Mouse (Mus musculus): ENCODE results near the gene Actr3b. TPM values are rescaled to one million over a fixed set of nuclear protein-coding genes. Genes with fewer than 3 reads are reported as not detected.
A peak's percentile ranks its signal among the peaks of the same experiment; 100 is the strongest.
"Not testable (repeated sequence)": the region's sequence is repeated elsewhere in the genome, so short reads cannot be mapped to it uniquely, and the experiment has no call there.

Gene Actr3b
- polyA plus RNA-seq, 1 experiment: 1.7 TPM

DNA sequence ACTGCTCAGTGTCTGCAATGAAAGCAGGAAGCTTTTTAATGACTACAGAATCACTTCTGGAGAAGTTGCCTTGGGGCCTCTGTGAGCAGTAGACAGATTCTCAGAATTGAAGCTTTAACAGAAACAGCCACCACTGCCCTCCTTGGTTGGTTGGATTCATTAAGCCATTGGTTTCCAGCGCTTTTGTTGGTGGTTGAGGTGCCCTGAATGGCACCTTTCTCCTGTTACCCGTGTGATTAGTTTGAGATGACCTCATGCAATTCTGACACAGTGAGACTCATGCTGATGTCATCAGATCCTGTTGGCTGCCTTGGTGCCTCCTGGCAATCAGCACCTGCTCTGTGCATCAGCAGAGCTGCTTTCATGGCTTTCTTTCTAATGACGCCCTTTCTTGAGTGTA lies 21.3 kb upstream of the Actr3b start:
- no peaks in the 10 kb centered on the region for H3K4me1 ChIP-seq (ENCODE audit: control insufficient read depth, insufficient read depth, low read length)
- H3K27ac ChIP-seq (ENCODE audit: control insufficient read depth, insufficient read depth, low read depth, low read length): no peak overlapping the region
- TF ChIP-seq POLR2A (IDR thresholded peaks at IDR 0.05; ENCODE audit: control insufficient read depth, low read depth, low read length): no peak
- TF ChIP-seq CTCF (IDR thresholded peaks at IDR 0.05; ENCODE audit: control insufficient read depth, insufficient read depth, insufficient replicate concordance, low read depth, low read length): no peak
- no peaks in the 10 kb centered on the region for H3K36me3 ChIP-seq (ENCODE audit: control insufficient read depth, insufficient read depth, low read length)
- no peak overlapping the region for H3K4me3 ChIP-seq (ENCODE audit: control insufficient read depth, low read depth, low read length)
- H3K27me3 ChIP-seq (ENCODE audit: control insufficient read depth, insufficient read depth, low read length): no peaks in the 10 kb centered on the region

DNA sequence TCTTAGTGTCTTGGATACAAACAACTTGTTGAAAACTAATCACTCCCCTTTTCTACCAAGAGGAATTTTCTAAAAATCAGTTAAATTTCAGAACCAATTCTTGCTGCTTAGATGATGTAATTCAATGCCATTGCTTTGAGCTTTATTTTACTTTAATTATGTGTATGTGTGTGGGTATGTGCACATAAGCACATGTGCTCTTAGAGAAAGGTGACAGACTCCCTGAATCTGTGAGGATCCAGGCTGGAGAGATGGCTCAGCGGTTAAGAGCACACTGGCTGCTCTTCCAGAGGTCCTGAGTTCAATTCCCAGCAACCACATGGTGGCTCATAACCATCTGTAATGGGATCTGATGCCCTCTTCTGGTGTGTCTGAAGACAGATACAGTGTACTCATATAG lies 20.9 kb upstream of the Actr3b start:
- H3K4me3 ChIP-seq (ENCODE audit: control insufficient read depth, low read depth, low read length); H3K36me3 ChIP-seq (ENCODE audit: control insufficient read depth, insufficient read depth, low read length); H3K27me3 ChIP-seq (ENCODE audit: control insufficient read depth, insufficient read depth, low read length); H3K4me1 ChIP-seq (ENCODE audit: control insufficient read depth, insufficient read depth, low read length); H3K27ac ChIP-seq (ENCODE audit: control insufficient read depth, insufficient read depth, low read depth, low read length): not testable (repeated sequence)

DNA sequence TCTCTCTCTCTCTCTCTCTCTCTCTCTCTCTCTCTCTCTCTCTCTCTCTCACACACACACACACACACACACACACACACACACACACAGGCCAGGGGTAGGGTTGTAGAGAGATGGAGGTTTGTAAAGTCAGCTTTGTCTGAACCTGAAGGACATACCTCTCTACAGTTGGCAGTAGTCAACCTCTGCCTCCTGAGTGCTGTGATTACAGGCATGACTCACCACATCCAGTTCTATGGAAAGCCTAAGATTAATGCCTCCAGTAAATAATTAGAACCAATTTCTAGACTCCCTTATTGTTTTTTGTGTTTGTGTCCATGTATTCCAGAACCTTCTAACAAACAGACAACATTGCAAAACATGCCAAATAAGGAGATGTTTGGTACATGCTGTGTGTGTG lies 11.9 kb upstream of the Actr3b start:
- no peak for TF ChIP-seq POLR2A (IDR thresholded peaks at IDR 0.05; ENCODE audit: control insufficient read depth, low read depth, low read length)
- TF ChIP-seq CTCF (IDR thresholded peaks at IDR 0.05; ENCODE audit: control insufficient read depth, insufficient read depth, insufficient replicate concordance, low read depth, low read length): no peak
- Histone ChIP-seq H3K27ac (ENCODE audit: control insufficient read depth, insufficient read depth, low read depth, low read length) (no peak overlapping the region), H3K36me3 (ENCODE audit: control insufficient read depth, insufficient read depth, low read length) (no peaks in the 10 kb centered on the region), H3K4me1 (ENCODE audit: control insufficient read depth, insufficient read depth, low read length) (peaks cover 2% of the 10 kb centered on the region; the same call in 1 of the 2 replicates), H3K27me3 (ENCODE audit: control insufficient read depth, insufficient read depth, low read length) (no peaks in the 10 kb centered on the region), H3K4me3 (ENCODE audit: control insufficient read depth, low read depth, low read length) (no peak overlapping the region)

DNA sequence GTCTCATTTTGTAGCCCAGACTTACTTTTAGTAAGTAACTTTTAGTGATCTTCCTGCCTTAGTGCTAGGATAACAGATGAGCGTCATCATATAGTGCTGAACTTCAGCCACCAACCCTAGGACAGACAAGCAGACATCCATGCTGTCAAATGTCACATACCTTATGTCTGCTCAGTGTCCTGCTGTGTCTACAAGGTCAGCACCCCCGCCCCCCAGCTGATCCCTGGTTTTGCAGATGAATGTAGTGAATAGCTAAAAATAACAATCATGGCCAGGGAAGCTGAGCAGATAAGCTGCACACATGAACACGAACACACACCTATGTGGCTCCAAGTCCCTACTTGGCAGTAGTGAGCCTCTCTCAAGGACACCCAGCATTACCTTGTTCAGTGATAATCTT lies 11.2 kb upstream of the Actr3b start:
- peaks cover 2% of the 10 kb centered on the region; the same call in 1 of the 2 replicates for H3K4me1 ChIP-seq (ENCODE audit: control insufficient read depth, insufficient read depth, low read length)
- no peaks in the 10 kb centered on the region for H3K27me3 ChIP-seq (ENCODE audit: control insufficient read depth, insufficient read depth, low read length)
- no peaks in the 10 kb centered on the region for H3K36me3 ChIP-seq (ENCODE audit: control insufficient read depth, insufficient read depth, low read length)
- H3K4me3 ChIP-seq (ENCODE audit: control insufficient read depth, low read depth, low read length): no peak overlapping the region
- H3K27ac ChIP-seq (ENCODE audit: control insufficient read depth, insufficient read depth, low read depth, low read length): no peak overlapping the region
- TF ChIP-seq CTCF (IDR thresholded peaks at IDR 0.05; ENCODE audit: control insufficient read depth, insufficient read depth, insufficient replicate concordance, low read depth, low read length) (no peak), POLR2A (IDR thresholded peaks at IDR 0.05; ENCODE audit: control insufficient read depth, low read depth, low read length) (no peak)

DNA sequence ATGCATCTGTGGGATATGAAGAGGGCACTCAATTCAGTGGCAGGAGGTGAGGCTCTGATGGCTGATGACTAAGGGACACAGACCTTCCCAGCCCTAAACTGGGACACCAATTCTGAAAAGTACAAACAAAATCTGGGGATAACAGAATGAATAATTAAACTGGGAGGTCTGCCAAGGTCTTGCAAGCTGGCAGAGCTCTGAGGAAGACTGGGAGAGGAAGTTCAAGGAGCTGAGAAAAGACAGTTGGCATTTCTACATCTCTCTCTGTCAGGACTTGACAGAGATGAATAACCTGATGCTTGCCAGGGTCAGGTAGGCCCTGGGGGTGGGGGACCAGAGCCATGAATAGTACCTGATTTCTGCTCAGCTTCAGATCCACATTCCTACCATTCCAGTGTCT lies 8.2 kb upstream of the Actr3b start:
- Histone ChIP-seq H3K36me3 (ENCODE audit: control insufficient read depth, insufficient read depth, low read length) (no peaks in the 10 kb centered on the region), H3K27me3 (ENCODE audit: control insufficient read depth, insufficient read depth, low read length) (no peaks in the 10 kb centered on the region), H3K27ac (ENCODE audit: control insufficient read depth, insufficient read depth, low read depth, low read length) (0 out of 2 replicates have a peak overlapping the region, but pooled peaks have one; percentile 12), H3K4me3 (ENCODE audit: control insufficient read depth, low read depth, low read length) (no peak overlapping the region), H3K4me1 (ENCODE audit: control insufficient read depth, insufficient read depth, low read length) (peaks cover 2% of the 10 kb centered on the region; the same call in 1 of the 2 replicates)
- TF ChIP-seq POLR2A (IDR thresholded peaks at IDR 0.05; ENCODE audit: control insufficient read depth, low read depth, low read length): no peak
- TF ChIP-seq CTCF (IDR thresholded peaks at IDR 0.05; ENCODE audit: control insufficient read depth, insufficient read depth, insufficient replicate concordance, low read depth, low read length): no peak

DNA sequence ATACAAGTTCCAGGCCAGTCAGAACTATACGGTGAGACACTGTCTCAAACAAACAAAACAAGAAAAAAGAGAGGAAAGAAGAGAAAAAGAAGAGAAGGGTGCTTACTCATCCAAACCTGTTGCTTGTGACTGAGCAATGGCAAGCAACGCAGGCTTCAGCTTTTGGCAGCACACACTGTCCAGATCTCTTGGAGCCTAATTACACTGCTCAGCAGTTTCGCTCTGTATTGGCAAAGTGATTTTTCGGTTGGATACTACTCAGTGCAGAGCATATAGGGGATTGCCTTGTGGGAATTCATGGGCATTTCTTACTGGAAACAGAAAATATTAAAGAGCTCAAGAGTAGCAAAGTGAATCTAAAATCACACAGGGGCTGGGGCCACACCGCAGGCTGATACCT lies 6.9 kb upstream of the Actr3b start:
- TF ChIP-seq POLR2A (IDR thresholded peaks at IDR 0.05; ENCODE audit: control insufficient read depth, low read depth, low read length): no peak
- no peak for TF ChIP-seq CTCF (IDR thresholded peaks at IDR 0.05; ENCODE audit: control insufficient read depth, insufficient read depth, insufficient replicate concordance, low read depth, low read length)
- Histone ChIP-seq H3K4me1 (ENCODE audit: control insufficient read depth, insufficient read depth, low read length) (peaks cover 2% of the 10 kb centered on the region; the same call in 1 of the 2 replicates), H3K27ac (ENCODE audit: control insufficient read depth, insufficient read depth, low read depth, low read length) (peak overlapping the region; percentile 33; the same call in 1 of the 2 replicates), H3K36me3 (ENCODE audit: control insufficient read depth, insufficient read depth, low read length) (no peaks in the 10 kb centered on the region), H3K4me3 (ENCODE audit: control insufficient read depth, low read depth, low read length) (no peak overlapping the region), H3K27me3 (ENCODE audit: control insufficient read depth, insufficient read depth, low read length) (no peaks in the 10 kb centered on the region)

DNA sequence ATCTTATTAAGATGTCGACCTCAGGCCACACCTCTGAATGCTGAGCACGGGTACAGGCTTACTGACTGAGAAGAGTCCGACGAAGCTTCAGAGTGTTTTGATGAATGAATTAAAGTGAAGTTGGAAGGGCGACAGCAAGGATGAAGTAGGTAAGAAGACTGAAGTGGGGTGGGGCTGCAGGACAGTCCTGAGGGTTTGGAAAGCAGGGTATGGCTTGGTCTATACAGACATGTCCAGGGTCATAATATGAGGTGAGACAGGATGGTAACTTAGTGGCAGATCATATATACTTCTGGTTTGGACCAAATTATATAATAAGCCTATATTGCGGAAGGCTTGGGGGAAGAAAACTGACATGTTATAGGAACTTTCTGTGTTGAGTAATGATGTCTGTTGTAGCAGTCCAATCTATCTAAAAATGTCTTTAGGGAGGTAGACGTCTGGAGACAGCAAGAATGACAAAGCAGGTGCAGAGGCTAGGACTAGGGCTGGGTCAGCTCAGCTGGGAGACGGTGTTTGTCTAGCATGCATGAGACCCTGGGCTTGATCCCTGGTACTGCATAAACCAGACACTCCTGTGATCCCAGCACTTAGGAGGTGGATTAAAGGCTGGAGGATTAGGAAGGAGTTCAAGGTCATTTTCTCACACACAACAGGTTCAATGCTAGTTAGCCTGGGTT lies 6.1 kb upstream of the Actr3b start:
- Histone ChIP-seq H3K27ac (ENCODE audit: control insufficient read depth, insufficient read depth, low read depth, low read length) (peak overlapping the region; percentile 44; the same call in 1 of the 2 replicates), H3K27me3 (ENCODE audit: control insufficient read depth, insufficient read depth, low read length) (no peaks in the 10 kb centered on the region), H3K36me3 (ENCODE audit: control insufficient read depth, insufficient read depth, low read length) (no peaks in the 10 kb centered on the region), H3K4me1 (ENCODE audit: control insufficient read depth, insufficient read depth, low read length) (peaks cover 2% of the 10 kb centered on the region; the same call in 1 of the 2 replicates), H3K4me3 (ENCODE audit: control insufficient read depth, low read depth, low read length) (no peak overlapping the region)
- TF ChIP-seq POLR2A (IDR thresholded peaks at IDR 0.05; ENCODE audit: control insufficient read depth, low read depth, low read length) (no peak), CTCF (IDR thresholded peaks at IDR 0.05; ENCODE audit: control insufficient read depth, insufficient read depth, insufficient replicate concordance, low read depth, low read length) (no peak)

All from testis, adult 2 months (tissue).